Mouse (Mus musculus) hindbrain, embryonic 13.5 days (tissue): ENCODE data around the gene Reg3b. TPM values are rescaled to one million over a fixed set of nuclear protein-coding genes. Genes with fewer than 3 reads are reported as not detected.
"Not testable (repeated sequence)": the region's sequence is repeated elsewhere in the genome, so short reads cannot be mapped to it uniquely, and the experiment has no call there.

Source experiments
- ATAC-seq: fragments of 200-750 bp; cut with Nextera tagmentation; 2 replicates; pipeline ENCODE4 v1.8.0; 2017; ENCODE audit warnings: moderate TSS enrichment; ENCODE audit not compliant: low FRiP score
- H3K27ac ChIP-seq: fragments of 300-500 bp; sonication (generic); 2 replicates; pipeline ENCODE4 v1.5.1; 2015; ENCODE audit warnings: inconsistent platforms, mild to moderate bottlenecking, moderate library complexity
- H3K27me3 ChIP-seq: fragments of 300-500 bp; sonication (generic); 2 replicates; pipeline ENCODE4 v1.6.1; 2015; ENCODE audit warnings: mild to moderate bottlenecking, inconsistent platforms
- H3K36me3 ChIP-seq: fragments of 300-500 bp; sonication (generic); 2 replicates; pipeline ENCODE4 v1.6.1; 2015; ENCODE audit warnings: mild to moderate bottlenecking, inconsistent platforms
- H3K4me1 ChIP-seq: fragments of 300-500 bp; sonication (generic); replicated peaks from 2 replicates; pipeline ENCODE4 v1.6.1; 2015; ENCODE audit warnings: inconsistent platforms
- H3K4me2 ChIP-seq: fragments of 300-500 bp; sonication (generic); 2 replicates; pipeline ENCODE4 v1.6.1; 2015; ENCODE audit warnings: inconsistent platforms, mild to moderate bottlenecking, moderate library complexity
- H3K4me3 ChIP-seq: fragments of 300-500 bp; sonication (generic); 2 replicates; pipeline ENCODE4 v1.5.1; 2015; ENCODE audit warnings: mild to moderate bottlenecking, inconsistent platforms
- H3K9ac ChIP-seq: fragments of 300-500 bp; sonication (generic); 2 replicates; pipeline ENCODE4 v1.6.1; 2015; ENCODE audit warnings: mild to moderate bottlenecking, inconsistent platforms
- H3K9me3 ChIP-seq: fragments of 300-500 bp; sonication (generic); 2 replicates; pipeline ENCODE4 v1.6.1; 2016; ENCODE audit warnings: inconsistent platforms
- WGBS: fragments of 180-500 bp; shearing (Covaris S2); methylation state at CpG from one replicate; pipeline ENCODE4 v1.1.7; 2015; 5-methylcytosine and 5-hydroxymethylcytosine counted together
- polyA plus RNA-seq: library from polyadenylated mRNA; unstranded; fragments of >200 nt; fragmentation: Nextera tagmentation; extraction: Ambion mirVana; gene quantifications from 2 replicates; pipeline ENCODE4 v1.2.1, GENCODE M21; 2015

The Reg3b gene
- polyA plus RNA-seq, result 0.44 TPM in 1 of 2 replicates, not detected in the other

GRCm38 (mm10) chr6:78370357-78370756 is at the start of gene Reg3b:
Gene Reg3b (plus strand): TSS chr6:78370657.
- Histone ChIP-seq H3K27me3 (no peaks in the 10 kb centered on the region), H3K4me2 (no peak within 1 kb of the TSS), H3K36me3 (no peaks in the 10 kb centered on the region), H3K27ac (no peak within 1 kb of the TSS), H3K9me3 (no peaks in the 10 kb centered on the region), H3K4me1 (no peaks in the 10 kb centered on the region), H3K9ac (no peak within 1 kb of the TSS), H3K4me3 (no peak within 1 kb of the TSS)
- WGBS, result 96% methylated on average over 2 of the region's 2 CpGs
- no peak for ATAC-seq

DNA sequence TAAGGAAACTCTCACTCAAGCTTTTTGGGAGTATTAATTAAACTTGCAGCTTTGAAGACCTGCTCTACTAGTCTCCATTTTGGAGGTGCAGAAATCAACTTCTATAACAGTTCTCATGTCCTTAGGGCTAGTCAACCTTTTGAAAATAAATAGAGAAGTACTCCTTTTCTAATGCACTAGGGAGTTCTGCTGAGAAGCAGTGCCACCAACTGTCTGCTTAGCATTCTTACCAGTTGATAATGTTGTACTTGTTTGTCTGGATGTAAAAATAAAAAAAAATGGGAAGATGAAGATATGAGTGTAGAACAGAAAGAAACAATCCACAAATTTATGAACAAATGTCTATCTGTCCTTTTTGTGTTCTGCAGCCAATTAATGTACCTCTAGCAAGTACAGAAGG is 42.7 kb upstream of the Reg3b start:
- Histone ChIP-seq H3K9ac (no peak overlapping the region), H3K9me3 (no peaks in the 10 kb centered on the region), H3K36me3 (no peaks in the 10 kb centered on the region), H3K27me3 (no peaks in the 10 kb centered on the region), H3K4me3 (no peak overlapping the region), H3K4me1 (no peaks in the 10 kb centered on the region), H3K4me2 (no peak overlapping the region), H3K27ac (no peak overlapping the region)
- ATAC-seq, result no peak

DNA sequence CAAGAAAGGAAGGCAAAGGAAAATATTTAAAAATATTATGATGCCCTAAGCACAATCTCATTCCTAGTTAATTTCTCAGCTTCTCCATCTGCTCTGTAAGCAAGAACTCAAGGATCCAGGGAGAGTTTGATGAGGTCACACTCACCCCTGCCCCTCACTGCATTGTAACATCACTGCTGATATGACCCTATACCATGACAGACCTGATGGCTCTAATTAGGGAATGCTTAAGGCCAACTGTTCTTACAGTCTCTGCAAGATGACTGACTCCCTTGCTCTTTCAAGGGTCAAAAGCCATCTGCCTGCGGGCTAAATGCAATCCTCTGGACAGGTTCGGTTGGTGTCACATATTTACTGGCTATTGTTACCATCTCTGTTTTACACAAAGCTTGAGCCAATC is 41.3 kb upstream of the Reg3b start:
- ATAC-seq, result no peak
- Histone ChIP-seq H3K27ac (no peak overlapping the region), H3K27me3 (no peaks in the 10 kb centered on the region), H3K9ac (no peak overlapping the region), H3K4me3 (no peak overlapping the region), H3K36me3 (no peaks in the 10 kb centered on the region), H3K9me3 (no peaks in the 10 kb centered on the region), H3K4me2 (no peak overlapping the region), H3K4me1 (no peaks in the 10 kb centered on the region)
- 43% methylated on average over 2 of the region's 2 CpGs for WGBS

- Histone ChIP-seq H3K27me3 (no peaks in the 10 kb centered on the region), H3K9ac (no peak overlapping the region), H3K9me3 (no peaks in the 10 kb centered on the region), H3K27ac (no peak overlapping the region), H3K36me3 (no peaks in the 10 kb centered on the region), H3K4me1 (no peaks in the 10 kb centered on the region), H3K4me2 (no peak overlapping the region), H3K4me3 (no peak overlapping the region)
- WGBS, result 41% methylated on average over 7 of the region's 7 CpGs
- ATAC-seq, result peak; percentile 39; the same call in 1 of the 2 replicates
Observed at GRCm38 (mm10) chr6:78331919-78332569, 38.4 kb upstream of the Reg3b start.

DNA sequence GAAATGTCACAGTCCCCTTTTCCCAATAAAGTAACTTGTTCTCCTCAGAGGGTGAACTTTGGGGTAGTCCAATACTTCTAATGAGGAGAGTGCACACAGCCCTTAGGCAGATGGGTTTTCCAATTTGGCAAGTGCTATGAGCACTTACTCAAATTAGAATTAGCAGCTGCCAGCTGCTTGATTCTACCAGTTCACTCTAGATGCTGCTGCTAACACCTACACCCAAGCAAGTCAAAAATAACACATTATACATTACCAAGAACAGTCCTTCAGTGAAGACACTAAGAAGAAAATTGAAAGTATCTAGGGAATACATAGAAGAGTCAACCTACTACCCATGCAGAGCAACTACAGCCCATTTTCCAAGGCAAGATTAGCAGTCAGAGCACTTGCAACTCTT is 30.2 kb upstream of the Reg3b start:
- ATAC-seq, result no peak
- Histone ChIP-seq H3K4me2 (no peak overlapping the region), H3K4me1 (no peaks in the 10 kb centered on the region), H3K36me3 (no peaks in the 10 kb centered on the region), H3K27ac (no peak overlapping the region), H3K9ac (no peak overlapping the region), H3K9me3 (no peaks in the 10 kb centered on the region), H3K27me3 (no peaks in the 10 kb centered on the region), H3K4me3 (no peak overlapping the region)

GRCm38 (mm10) chr6:78341689-78342088 is 28.8 kb upstream of the Reg3b start:
- 72% methylated on average over 2 of the region's 2 CpGs for WGBS
- no peak overlapping the region for H3K4me3 ChIP-seq
- no peak overlapping the region for H3K27ac ChIP-seq
- no peaks in the 10 kb centered on the region for H3K4me1 ChIP-seq
- H3K4me2 ChIP-seq, result no peak overlapping the region
- H3K36me3 ChIP-seq, result no peaks in the 10 kb centered on the region
- no peak overlapping the region for H3K9ac ChIP-seq
- no peaks in the 10 kb centered on the region for H3K9me3 ChIP-seq
- no peaks in the 10 kb centered on the region for H3K27me3 ChIP-seq
- no peak for ATAC-seq

GRCm38 (mm10) chr6:78361971-78362563 is 8.4 kb upstream of the Reg3b start:
- no peaks in the 10 kb centered on the region for H3K27me3 ChIP-seq
- ATAC-seq, result no peak
- no peaks in the 10 kb centered on the region for H3K4me1 ChIP-seq
- no peak overlapping the region for H3K27ac ChIP-seq
- no peaks in the 10 kb centered on the region for H3K36me3 ChIP-seq
- H3K4me2 ChIP-seq, result no peak overlapping the region
- no peak overlapping the region for H3K4me3 ChIP-seq
- 73% methylated on average over 2 of the region's 2 CpGs for WGBS
- H3K9ac ChIP-seq, result no peak overlapping the region
- no peaks in the 10 kb centered on the region for H3K9me3 ChIP-seq

- no peaks in the 10 kb centered on the region for H3K36me3 ChIP-seq
- H3K27ac ChIP-seq, result no peak within 1 kb of the TSS
- no peak for ATAC-seq
- 80% methylated on average over 2 of the region's 2 CpGs for WGBS
- H3K4me2 ChIP-seq, result no peak within 1 kb of the TSS
- H3K4me3 ChIP-seq, result no peak within 1 kb of the TSS
- no peaks in the 10 kb centered on the region for H3K27me3 ChIP-seq
- no peaks in the 10 kb centered on the region for H3K9me3 ChIP-seq
- no peaks in the 10 kb centered on the region for H3K4me1 ChIP-seq
- no peak within 1 kb of the TSS for H3K9ac ChIP-seq
Observed at GRCm38 (mm10) chr6:78378765-78379164, 8.3 kb downstream of the Reg3b start, which contains the start of gene Reg3d. Gene Reg3d (minus strand): TSS chr6:78378865.

DNA sequence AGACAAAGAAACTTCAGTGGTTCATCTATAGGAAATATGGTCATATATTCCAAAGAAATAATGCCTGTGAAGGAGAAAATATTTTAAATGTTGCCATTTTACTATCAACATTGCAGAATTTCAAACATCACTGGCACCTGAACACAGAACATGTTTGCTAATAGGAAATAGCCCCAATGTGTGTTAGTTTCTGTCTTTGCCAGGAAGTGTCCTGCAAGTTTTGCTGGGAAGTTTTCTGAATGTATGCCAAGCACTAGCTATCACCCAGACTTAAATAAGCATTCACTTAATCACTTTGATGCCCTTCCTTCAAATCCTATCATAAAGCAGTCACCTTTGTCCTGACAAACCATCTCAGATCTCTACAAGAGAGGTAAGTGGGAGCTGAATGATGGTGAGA is 10.0 kb downstream of the Reg3b start, which contains the start of gene Reg3a:
TSS of gene Reg3a (plus strand) at position 301 of the 400 bp plus-strand sequence.
- H3K9ac ChIP-seq, result no peak within 1 kb of the TSS
- H3K36me3 ChIP-seq, result no peaks in the 10 kb centered on the region
- H3K4me3 ChIP-seq, result no peak within 1 kb of the TSS
- H3K9me3 ChIP-seq, result no peaks in the 10 kb centered on the region
- no peak for ATAC-seq
- H3K4me1 ChIP-seq, result no peaks in the 10 kb centered on the region
- no peak within 1 kb of the TSS for H3K27ac ChIP-seq
- H3K4me2 ChIP-seq, result no peak within 1 kb of the TSS
- no peaks in the 10 kb centered on the region for H3K27me3 ChIP-seq

GRCm38 (mm10) chr6:78385609-78386008 is 15.2 kb downstream of the Reg3b start:
- no peak for ATAC-seq
- H3K9me3 ChIP-seq, result no peaks in the 10 kb centered on the region
- no peak overlapping the region for H3K4me3 ChIP-seq
- no peaks in the 10 kb centered on the region for H3K4me1 ChIP-seq
- no peak overlapping the region for H3K9ac ChIP-seq
- 84% methylated on average over 3 of the region's 3 CpGs for WGBS
- H3K27me3 ChIP-seq, result no peaks in the 10 kb centered on the region
- no peak overlapping the region for H3K27ac ChIP-seq
- H3K4me2 ChIP-seq, result no peak overlapping the region
- no peaks in the 10 kb centered on the region for H3K36me3 ChIP-seq

GRCm38 (mm10) chr6:78395323-78395722 is 24.9 kb downstream of the Reg3b start, which contains the start of gene Reg2:
Gene Reg2 (plus strand): TSS chr6:78395623.
- 96% methylated on average over 4 of the region's 17 CpGs for WGBS
- H3K27me3 ChIP-seq, H3K4me3 ChIP-seq, H3K4me1 ChIP-seq, H3K36me3 ChIP-seq, H3K4me2 ChIP-seq, ATAC-seq, H3K9me3 ChIP-seq, H3K9ac ChIP-seq, H3K27ac ChIP-seq: not testable (repeated sequence)

DNA sequence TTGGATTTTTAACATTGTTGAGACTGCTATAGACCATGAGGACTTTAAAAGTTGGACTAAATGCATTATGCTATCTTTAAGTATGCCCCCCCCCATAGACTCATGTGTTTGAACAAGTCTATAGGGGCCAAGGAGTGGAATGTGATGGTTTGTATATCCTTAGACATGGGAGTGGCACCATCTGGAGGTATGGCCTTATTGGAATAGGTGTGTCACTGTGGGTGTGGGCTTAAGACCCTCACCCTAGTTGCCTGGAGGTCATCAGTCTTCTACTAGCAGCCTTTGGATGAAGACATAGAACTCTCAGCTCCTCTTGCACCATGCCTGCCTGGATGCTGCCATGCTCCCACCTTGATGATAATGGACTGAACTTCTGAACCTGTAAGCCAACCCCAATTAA is 52.0 kb downstream of the Reg3b start, which contains the start of gene Reg1:
TSS of gene Reg1 (plus strand) at position 301 of the 400 bp plus-strand sequence.
- not testable (repeated sequence) for H3K4me1 ChIP-seq, ATAC-seq, H3K9ac ChIP-seq, H3K36me3 ChIP-seq, H3K9me3 ChIP-seq, H3K4me2 ChIP-seq, H3K4me3 ChIP-seq, H3K27me3 ChIP-seq, H3K27ac ChIP-seq
